Mouse (Mus musculus) layer of hippocampus, adult 11-12 months (tissue): ENCODE data around the gene Ccdc88b.
"Not testable (repeated sequence)": the region's sequence is repeated elsewhere in the genome, so short reads cannot be mapped to it uniquely, and the experiment has no call there.

Experiments
- DNase-seq: peaks from one replicate; pipeline ENCODE4 v3.0.0; 2022; ENCODE audit warnings: low spot score

Gene Ccdc88b

GRCm38 (mm10) chr19:6858031-6858430 lies at the start of gene Ccdc88b:
Gene Ccdc88b (minus strand): TSS chr19:6858211.
- no peak for DNase-seq

GRCm38 (mm10) chr19:6907094-6907493 lies 49.1 kb upstream of the Ccdc88b start:
- DNase-seq = no peak

- DNase-seq = no peak
Measured at GRCm38 (mm10) chr19:6906199-6906598, 48.2 kb upstream of the Ccdc88b start.

- no peak for DNase-seq
Measured at GRCm38 (mm10) chr19:6905498-6906159, 47.6 kb upstream of the Ccdc88b start.

- DNase-seq = no peak
Measured at GRCm38 (mm10) chr19:6904846-6905245, 46.8 kb upstream of the Ccdc88b start.

- DNase-seq = no peak
Measured at GRCm38 (mm10) chr19:6903031-6903430, 45.0 kb upstream of the Ccdc88b start.

- no peak for DNase-seq
Measured at GRCm38 (mm10) chr19:6899641-6900040, 41.6 kb upstream of the Ccdc88b start.

- DNase-seq = not testable (repeated sequence)
Measured at GRCm38 (mm10) chr19:6895608-6896305, 37.7 kb upstream of the Ccdc88b start.

- DNase-seq = no peak
Measured at GRCm38 (mm10) chr19:6893731-6894451, 35.9 kb upstream of the Ccdc88b start.

- no peak for DNase-seq
Measured at GRCm38 (mm10) chr19:6892512-6892911, 34.5 kb upstream of the Ccdc88b start.

- no peak for DNase-seq
Measured at GRCm38 (mm10) chr19:6877965-6878364, 20.0 kb upstream of the Ccdc88b start.

- no peak for DNase-seq
Measured at GRCm38 (mm10) chr19:6876799-6877198, 18.8 kb upstream of the Ccdc88b start.

GRCm38 (mm10) chr19:6875834-6876233 lies 17.8 kb upstream of the Ccdc88b start:
- no peak for DNase-seq

GRCm38 (mm10) chr19:6874257-6874656 lies 16.2 kb upstream of the Ccdc88b start:
- DNase-seq = no peak

- no peak for DNase-seq
Measured at GRCm38 (mm10) chr19:6872701-6873100, 14.7 kb upstream of the Ccdc88b start.

GRCm38 (mm10) chr19:6871574-6872271 lies 13.7 kb upstream of the Ccdc88b start:
- no peak for DNase-seq

- peak; percentile 47 for DNase-seq
Measured at GRCm38 (mm10) chr19:6869355-6869754, 11.3 kb upstream of the Ccdc88b start.

- no peak for DNase-seq
Measured at GRCm38 (mm10) chr19:6861451-6861850, 3.4 kb upstream of the Ccdc88b start.

- DNase-seq = no peak
Measured at GRCm38 (mm10) chr19:6860706-6861105, 2.7 kb upstream of the Ccdc88b start.

GRCm38 (mm10) chr19:6859971-6860370 lies 2.0 kb upstream of the Ccdc88b start:
- DNase-seq = no peak

GRCm38 (mm10) chr19:6859032-6859651 lies 1.1 kb upstream of the Ccdc88b start:
- DNase-seq = no peak
